Mouse (Mus musculus): ENCODE results near the gene Nubp1.

DNA sequence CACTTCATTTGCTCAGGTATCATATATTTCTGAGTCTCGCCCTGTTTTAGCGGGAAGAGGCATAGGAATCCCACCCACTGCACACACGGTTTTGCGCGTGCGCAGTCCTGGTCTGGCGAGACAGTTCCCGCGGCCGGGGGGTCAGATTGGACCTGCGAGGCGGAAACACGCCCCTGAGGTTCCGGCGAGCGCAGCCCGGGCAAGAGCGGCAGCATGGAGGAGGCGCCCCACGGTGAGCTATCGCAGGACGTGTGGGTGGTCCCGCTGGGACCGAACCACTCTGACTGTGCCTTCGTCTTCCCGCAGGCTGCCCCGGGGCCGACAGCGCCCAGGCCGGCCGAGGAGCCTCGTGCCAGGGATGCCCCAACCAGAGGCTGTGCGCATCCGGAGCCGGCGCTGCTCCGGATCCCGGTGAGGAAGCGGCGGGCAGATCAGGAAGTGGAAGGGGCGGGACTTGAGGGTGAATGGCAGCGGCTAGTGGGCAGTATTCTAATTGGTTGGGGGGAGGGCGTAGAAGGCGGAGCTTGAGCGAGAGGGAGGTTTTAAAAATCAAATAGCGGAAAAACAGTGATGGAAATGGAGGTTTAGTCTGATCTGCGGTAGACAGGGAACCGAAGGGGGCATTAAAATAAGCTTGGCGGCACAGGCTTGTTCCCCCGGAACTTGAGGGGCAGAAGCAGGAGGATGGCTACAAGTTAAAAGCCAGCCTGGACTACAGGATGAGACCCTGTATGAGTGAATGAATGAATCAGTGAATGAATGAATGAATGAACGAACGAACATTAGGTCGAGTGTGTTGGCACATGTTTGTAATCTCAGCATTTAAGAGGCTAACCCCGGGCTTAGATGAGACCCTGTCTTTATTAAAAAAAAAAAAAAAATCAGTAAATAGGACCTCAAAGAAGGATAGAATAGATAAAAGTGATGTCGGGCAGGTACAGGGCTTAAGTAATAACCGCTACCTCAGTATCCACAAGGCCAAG lies at the start of gene Nubp1:
- TF ChIP-seq CTCF (IDR thresholded peaks at IDR 0.05; ENCODE audit: insufficient read depth, low read depth, low read length): no peak
- peak; percentile 93; the same call in 1 of the 2 replicates for TF ChIP-seq POLR2A (IDR thresholded peaks at IDR 0.05; ENCODE audit: insufficient read depth, low read depth, low read length)
